In the genomic region with DNA sequence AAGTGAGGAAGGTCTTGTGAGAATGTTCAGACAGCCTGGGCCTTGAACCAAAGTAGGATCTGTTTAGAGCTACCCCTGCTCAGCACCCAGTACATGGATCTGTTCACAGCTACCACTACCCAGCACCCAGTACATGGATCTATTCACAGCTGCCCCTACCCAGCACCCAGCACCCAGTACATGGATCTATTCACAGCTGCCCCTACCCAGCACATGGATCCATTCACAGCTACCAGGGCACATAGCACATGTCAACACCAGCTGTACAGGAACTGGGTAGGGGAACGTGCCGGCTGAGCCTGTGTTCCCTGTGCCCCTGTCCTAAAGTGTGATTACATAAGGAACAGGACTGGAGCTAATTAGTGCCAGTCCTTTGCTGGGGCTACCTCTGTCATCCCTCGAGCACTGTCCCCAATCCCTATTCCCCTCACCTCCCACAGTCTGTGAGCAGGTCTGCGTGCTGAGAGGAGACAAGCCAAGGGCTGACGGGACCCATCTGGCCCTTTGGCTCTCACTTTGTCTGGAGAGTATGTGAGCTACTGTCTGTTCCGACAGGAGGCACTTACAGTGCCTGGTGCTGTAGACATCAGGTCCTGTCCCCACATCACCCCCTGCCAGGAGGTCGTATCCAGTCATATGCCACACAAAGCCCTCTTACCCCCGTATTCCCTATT, we compare ENCODE assay signal across 10 mouse cellular contexts. TPM values are rescaled to one million over a fixed set of nuclear protein-coding genes. Genes with fewer than 3 reads are reported as not detected.
A peak's percentile ranks its signal among the peaks of the same experiment; 100 is the strongest.
DNase-seq lines count a peak whose midpoint lies in the region; ATAC-seq and TF ChIP-seq lines count a peak whose summit lies in the region.
"Had no signal": no experiment of that assay in that cellular context is flagged by ENCODE, and none has a peak within 500 bp of the region (broad histone marks: within the 10 kb centered on the region; RNA-seq: fewer than 3 reads in every experiment).

No protein-coding gene starts in this region.

- peaks cover 4% of the 10 kb centered on the region; the same call in 1 of the 2 replicates for H3K27me3 ChIP-seq in embryonic facial prominence, embryonic 14.5 days (replicated peaks; ENCODE audit: control insufficient read depth, insufficient read depth, low read length)
- peaks cover 58% of the 10 kb centered on the region for H3K27me3 ChIP-seq in embryonic facial prominence, embryonic 10.5 days (replicated peaks; ENCODE audit: low read depth, poor library complexity, severe bottlenecking)
- peaks cover 31% of the 10 kb centered on the region for H3K27me3 ChIP-seq in hindbrain, embryonic 14.5 days (ENCODE audit: control insufficient read depth, insufficient read depth, low read length)

- no peaks in the 10 kb centered on the region for H3K9me3 ChIP-seq in embryonic facial prominence, embryonic 14.5 days (ENCODE audit: control insufficient read depth, low read length)
- H3K9me3 ChIP-seq in embryonic facial prominence, embryonic 10.5 days, result no peaks in the 10 kb centered on the region
- H3K9me3 ChIP-seq in hindbrain, embryonic 14.5 days (ENCODE audit: control insufficient read depth, low read length), result no peaks in the 10 kb centered on the region

- no peak overlapping the region for H3K4me3 ChIP-seq in embryonic facial prominence, embryonic 14.5 days (ENCODE audit: low read depth, low read length)
- no peak overlapping the region for H3K4me3 ChIP-seq in embryonic facial prominence, embryonic 10.5 days
- H3K4me3 ChIP-seq in layer of hippocampus, adult 2 months, result peak overlapping the region; percentile 65
- no peak overlapping the region for H3K4me3 ChIP-seq in olfactory bulb, adult 2 months (ENCODE audit: insufficient read depth, low read depth, low read length)
- no peak overlapping the region for H3K4me3 ChIP-seq in hindbrain, embryonic 14.5 days (replicated peaks; ENCODE audit: low read length)

- no peak for TF ChIP-seq POLR2A in olfactory bulb, adult 2 months (IDR thresholded peaks at IDR 0.05; ENCODE audit: insufficient read depth, low read depth, low read length)

- H3K9ac ChIP-seq in embryonic facial prominence, embryonic 14.5 days (ENCODE audit: low read depth, low read length), result no peak overlapping the region
- no peak overlapping the region for H3K9ac ChIP-seq in hindbrain, embryonic 14.5 days

- ATAC-seq in embryonic facial prominence, embryonic 14.5 days (ENCODE audit: low read depth), result no peak
- no peak for ATAC-seq in hindbrain, embryonic 14.5 days (ENCODE audit: low FRiP score)

- peaks cover 45% of the 10 kb centered on the region for H3K4me1 ChIP-seq in embryonic facial prominence, embryonic 14.5 days (ENCODE audit: control insufficient read depth, insufficient read depth, low read length)
- H3K4me1 ChIP-seq in embryonic facial prominence, embryonic 10.5 days, result peaks cover 62% of the 10 kb centered on the region
- peaks cover 78% of the 10 kb centered on the region for H3K4me1 ChIP-seq in olfactory bulb, adult 2 months (ENCODE audit: control insufficient read depth, insufficient read depth, low read length)
- peaks cover 24% of the 10 kb centered on the region for H3K4me1 ChIP-seq in hindbrain, embryonic 14.5 days (replicated peaks; ENCODE audit: control insufficient read depth, insufficient read depth, low read length)

- no peaks in the 10 kb centered on the region for H3K36me3 ChIP-seq in embryonic facial prominence, embryonic 14.5 days (ENCODE audit: control insufficient read depth, insufficient read depth, low read length)
- no peaks in the 10 kb centered on the region for H3K36me3 ChIP-seq in embryonic facial prominence, embryonic 10.5 days (replicated peaks)
- H3K36me3 ChIP-seq in hindbrain, embryonic 14.5 days (replicated peaks; ENCODE audit: control insufficient read depth, insufficient read depth), result no peaks in the 10 kb centered on the region

- no peak overlapping the region for H3K27ac ChIP-seq in embryonic facial prominence, embryonic 14.5 days (replicated peaks; ENCODE audit: low read depth, low read length)
- H3K27ac ChIP-seq in embryonic facial prominence, embryonic 10.5 days (replicated peaks), result no peak overlapping the region
- peak overlapping the region; percentile 93 for H3K27ac ChIP-seq in layer of hippocampus, adult 2 months
- peak overlapping the region; percentile 16; the same call in 1 of the 2 replicates for H3K27ac ChIP-seq in olfactory bulb, adult 2 months (ENCODE audit: insufficient read depth, low read depth, low read length)
- H3K27ac ChIP-seq in hindbrain, embryonic 14.5 days, result no peak overlapping the region

- no peak for TF ChIP-seq CTCF in layer of hippocampus, adult 2 months (conservative IDR thresholded peaks at IDR 0.05)
- no peak for TF ChIP-seq CTCF in olfactory bulb, adult 2 months (IDR thresholded peaks at IDR 0.05; ENCODE audit: insufficient read depth, low read depth, low read length)

- no peak for DNase-seq in embryonic facial prominence, embryonic 14.5 days (ENCODE audit: low spot score)
- DNase-seq in embryonic facial prominence, embryonic 10.5 days (ENCODE audit: low spot score), result no peak
- peak in 1 of 2 experiments; percentile 50 for DNase-seq in layer of hippocampus, adult 2 months (ENCODE audit: low spot score in 2 of 2)
- DNase-seq in layer of hippocampus, adult 9-10 months (ENCODE audit: low spot score), result no peak
- peak; percentile 2 for DNase-seq in thymus, postnatal 14 days
- no peak for DNase-seq in thymus, postnatal 36 days
- no peak for DNase-seq in hindbrain, embryonic 14.5 days (ENCODE audit: low spot score)
- DNase-seq: adrenal gland, postnatal 14 days; lung, postnatal 36 days had no signal

- 0 out of 2 replicates have a peak overlapping the region, but pooled peaks have one; percentile 93 for H3K4me2 ChIP-seq in embryonic facial prominence, embryonic 14.5 days (ENCODE audit: low read depth, low read length)
- H3K4me2 ChIP-seq in hindbrain, embryonic 14.5 days (replicated peaks), result no peak overlapping the region

- WGBS in embryonic facial prominence, embryonic 14.5 days, result 70% methylated on average over 8 of the region's 8 CpGs
- WGBS in embryonic facial prominence, embryonic 10.5 days, result 73% methylated on average over 8 of the region's 8 CpGs
- 67% methylated on average over 8 of the region's 8 CpGs for WGBS in olfactory bulb, adult 2 months
- WGBS in hindbrain, embryonic 14.5 days, result 65% methylated on average over 8 of the region's 8 CpGs

RNA-seq across cellular contexts. Expression of a gene that starts 2.1 kb away (rescaled TPM):
- polyA plus RNA-seq in embryonic facial prominence, embryonic 14.5 days (2014; fragmentation: Nextera tagmentation; extraction: Ambion mirVana), result 6.4 and 8.1 TPM in 2 replicates
- 1.5 and 1.7 TPM in 2 replicates for polyA plus RNA-seq in embryonic facial prominence, embryonic 10.5 days (2016; fragmentation: Nextera tagmentation; extraction: Ambion mirVana)
- 100 to 1,000 TPM; 131 to 138 TPM for total RNA-seq in layer of hippocampus, adult 2 months (2021)
- polyA plus RNA-seq in olfactory bulb, adult 2 months (2012; ENCODE audit: insufficient read depth, insufficient read length, low replicate concordance, missing spikeins), result not detected in 2 replicates
- 1.0 and 1.5 TPM in 2 replicates for polyA plus RNA-seq in hindbrain, embryonic 14.5 days (2014; fragmentation: Nextera tagmentation; extraction: Ambion mirVana)

RNA-seq across cellular contexts. Expression of a gene that starts 29.1 kb away (rescaled TPM):
- polyA plus RNA-seq in embryonic facial prominence, embryonic 14.5 days (2014; fragmentation: Nextera tagmentation; extraction: Ambion mirVana), result 23.2 and 26.5 TPM in 2 replicates
- polyA plus RNA-seq in embryonic facial prominence, embryonic 10.5 days (2016; fragmentation: Nextera tagmentation; extraction: Ambion mirVana), result 4.0 and 4.3 TPM in 2 replicates
- total RNA-seq in layer of hippocampus, adult 2 months (2021), result 10 to 100 TPM; 10.1 to 10.6 TPM
- polyA plus RNA-seq in olfactory bulb, adult 2 months (2012; ENCODE audit: insufficient read depth, insufficient read length, low replicate concordance, missing spikeins), result not detected in 2 replicates
- 5.3 and 5.5 TPM in 2 replicates for polyA plus RNA-seq in hindbrain, embryonic 14.5 days (2014; fragmentation: Nextera tagmentation; extraction: Ambion mirVana)

RNA-seq across cellular contexts. Expression of a gene that starts 53.8 kb away (rescaled TPM):
- 211 and 239 TPM in 2 replicates for polyA plus RNA-seq in embryonic facial prominence, embryonic 14.5 days (2014; fragmentation: Nextera tagmentation; extraction: Ambion mirVana)
- 332 TPM in 2 replicates for polyA plus RNA-seq in embryonic facial prominence, embryonic 10.5 days (2016; fragmentation: Nextera tagmentation; extraction: Ambion mirVana)
- total RNA-seq in layer of hippocampus, adult 2 months (2021), result 10 to 100 TPM; 19.6 to 20.1 TPM
- not detected in 2 replicates for polyA plus RNA-seq in olfactory bulb, adult 2 months (2012; ENCODE audit: insufficient read depth, insufficient read length, low replicate concordance, missing spikeins)
- polyA plus RNA-seq in hindbrain, embryonic 14.5 days (2014; fragmentation: Nextera tagmentation; extraction: Ambion mirVana), result 54.2 and 58.4 TPM in 2 replicates

Comparison
In these comparisons a context has a peak if more than half of its experiments do, and no peak if none do; other contexts are left out.
1. H3K27ac ChIP-seq: peak in layer of hippocampus, adult 2 months (single experiment) and olfactory bulb, adult 2 months (single experiment); none in embryonic facial prominence, embryonic 14.5 days (single experiment), embryonic facial prominence, embryonic 10.5 days (single experiment) and hindbrain, embryonic 14.5 days (single experiment).
2. RNA of a gene that starts 53.8 kb away (polyA plus RNA-seq): 332 TPM in embryonic facial prominence, embryonic 10.5 days, 211 to 239 TPM in embryonic facial prominence, embryonic 14.5 days and 54.2 to 58.4 TPM in hindbrain, embryonic 14.5 days; not detected in olfactory bulb, adult 2 months; every median in the first group is over 10 times any median in the second.